Mouse (Mus musculus) forebrain, embryonic 15.5 days (tissue): ENCODE measurements at regions not wholly inside any gene's neighbourhood (a gene's known extent, or its start where the extent isn't known, plus 50 kb on each side); places are given as distances from the start of the nearest gene placed in this dataset.

Experiments
- ATAC-seq: fragments of 200-750 bp; cut with Nextera tagmentation; replicated peaks from 2 replicates; pipeline ENCODE4 v1.8.0; 2017; ENCODE audit warnings: mild to moderate bottlenecking, moderate TSS enrichment, moderate library complexity
- H3K27ac ChIP-seq: fragments of 300-500 bp; sonication (generic); replicated peaks from 2 replicates; pipeline ENCODE4 v1.5.1; 2015; ENCODE audit warnings: mild to moderate bottlenecking, inconsistent platforms
- H3K27me3 ChIP-seq: fragments of 300-500 bp; sonication (generic); 2 replicates; pipeline ENCODE4 v1.6.1; 2015; ENCODE audit warnings: inconsistent platforms
- H3K36me3 ChIP-seq: fragments of 300-500 bp; sonication (generic); 2 replicates; pipeline ENCODE4 v1.6.1; 2015; ENCODE audit warnings: mild to moderate bottlenecking, inconsistent platforms
- H3K4me1 ChIP-seq: fragments of 300-500 bp; sonication (generic); 2 replicates; pipeline ENCODE4 v1.6.1; 2015; ENCODE audit warnings: inconsistent platforms
- H3K4me2 ChIP-seq: fragments of 300-500 bp; sonication (generic); replicated peaks from 2 replicates; pipeline ENCODE4 v1.6.1; 2015; ENCODE audit warnings: mild to moderate bottlenecking, inconsistent platforms
- H3K4me3 ChIP-seq: fragments of 300-500 bp; sonication (generic); 2 replicates; pipeline ENCODE4 v1.5.1; 2015; ENCODE audit warnings: mild to moderate bottlenecking, inconsistent platforms
- H3K9ac ChIP-seq: fragments of 300-500 bp; sonication (generic); replicated peaks from 2 replicates; pipeline ENCODE4 v1.6.1; 2015; ENCODE audit warnings: mild to moderate bottlenecking, inconsistent platforms
- H3K9me3 ChIP-seq: fragments of 300-500 bp; sonication (generic); 2 replicates; pipeline ENCODE4 v1.6.1; 2016; ENCODE audit warnings: inconsistent platforms
- WGBS: fragments of 180-500 bp; shearing (Covaris S2); methylation state at CpG from one replicate; pipeline ENCODE4 v1.1.7; 2015; ENCODE audit warnings: mixed read lengths; 5-methylcytosine and 5-hydroxymethylcytosine counted together

DNA sequence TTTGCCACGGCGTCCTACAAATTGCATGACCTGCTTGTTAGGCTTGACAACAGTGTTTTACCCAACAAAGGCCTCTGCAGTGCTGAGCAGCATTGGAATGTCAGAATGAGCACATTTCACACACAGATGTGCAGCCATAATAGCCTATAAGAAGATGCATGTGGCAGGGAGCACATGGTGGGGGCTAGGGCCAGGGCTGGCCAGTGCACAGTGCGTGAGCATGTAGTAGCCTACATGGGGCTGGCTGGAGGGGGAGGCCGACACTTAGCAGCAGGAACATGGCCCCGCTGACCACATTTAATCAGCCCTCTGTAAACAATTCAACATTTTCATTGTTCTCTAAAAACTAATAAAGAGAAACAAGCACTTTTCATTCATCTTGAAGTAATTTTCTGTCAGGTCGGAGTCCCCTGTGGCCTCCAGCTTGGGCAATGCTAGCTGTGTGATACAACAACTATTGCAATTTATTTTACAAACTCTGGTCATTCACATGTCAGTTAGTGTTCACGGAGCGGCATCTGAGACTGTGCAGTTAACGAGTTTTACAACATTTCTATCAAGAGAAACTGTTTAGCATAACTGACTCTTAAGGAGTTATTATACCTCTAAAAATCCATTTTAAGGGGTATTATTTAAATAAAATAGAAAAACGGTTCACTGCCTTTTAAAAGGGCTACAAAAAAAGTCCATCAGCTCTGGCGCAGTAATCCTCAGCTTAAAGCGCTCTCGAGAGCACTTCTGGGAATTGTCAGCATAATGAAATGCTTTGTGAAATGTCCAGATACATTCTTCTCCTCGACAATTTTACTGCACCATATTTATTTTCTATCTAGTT, 246.6 kb upstream of the Nr2f1 start:
- Histone ChIP-seq H3K4me1 (peaks cover 26% of the 10 kb centered on the region), H3K4me2 (peak overlapping the region; percentile 39), H3K9me3 (no peaks in the 10 kb centered on the region), H3K36me3 (no peaks in the 10 kb centered on the region), H3K4me3 (peak overlapping the region; percentile 14), H3K27ac (peak overlapping the region; percentile 62), H3K27me3 (no peaks in the 10 kb centered on the region), H3K9ac (no peak overlapping the region)
- peak; percentile 84 for ATAC-seq
- 6% methylated on average over 14 of the region's 14 CpGs for WGBS

- 31% methylated on average over 8 of the region's 8 CpGs for WGBS
- no peak overlapping the region for H3K9ac ChIP-seq
- peak overlapping the region; percentile 62 for H3K27ac ChIP-seq
- peak; percentile 51 for ATAC-seq
- H3K9me3 ChIP-seq: no peaks in the 10 kb centered on the region
- H3K27me3 ChIP-seq: no peaks in the 10 kb centered on the region
- peaks cover 26% of the 10 kb centered on the region for H3K4me1 ChIP-seq
- H3K36me3 ChIP-seq: no peaks in the 10 kb centered on the region
- no peak overlapping the region for H3K4me3 ChIP-seq
- no peak overlapping the region for H3K4me2 ChIP-seq
Measured at GRCm38 (mm10) chr13:78444691-78445349, 245.3 kb upstream of the Nr2f1 start.

GRCm38 (mm10) chr13:78428469-78428868, 228.9 kb upstream of the Nr2f1 start:
- no peak overlapping the region for H3K4me2 ChIP-seq
- 25% methylated on average over 4 of the region's 4 CpGs for WGBS
- ATAC-seq: no peak
- no peaks in the 10 kb centered on the region for H3K36me3 ChIP-seq
- H3K4me3 ChIP-seq: no peak overlapping the region
- no peaks in the 10 kb centered on the region for H3K27me3 ChIP-seq
- H3K9me3 ChIP-seq: no peaks in the 10 kb centered on the region
- H3K9ac ChIP-seq: no peak overlapping the region
- H3K4me1 ChIP-seq: peaks cover 23% of the 10 kb centered on the region
- H3K27ac ChIP-seq: peak overlapping the region; percentile 86

- Histone ChIP-seq H3K9ac (0 out of 2 replicates have a peak overlapping the region, but pooled peaks have one; percentile 20), H3K4me2 (peak overlapping the region; percentile 50), H3K9me3 (no peaks in the 10 kb centered on the region), H3K27me3 (no peaks in the 10 kb centered on the region), H3K4me1 (peaks cover 23% of the 10 kb centered on the region), H3K36me3 (no peaks in the 10 kb centered on the region), H3K27ac (peak overlapping the region; percentile 86), H3K4me3 (peak overlapping the region; percentile 32)
- peak; percentile 20; the same call in 1 of the 2 replicates for ATAC-seq
- 3% methylated on average over 9 of the region's 9 CpGs for WGBS
Measured at GRCm38 (mm10) chr13:78428084-78428445, 228.5 kb upstream of the Nr2f1 start.

DNA sequence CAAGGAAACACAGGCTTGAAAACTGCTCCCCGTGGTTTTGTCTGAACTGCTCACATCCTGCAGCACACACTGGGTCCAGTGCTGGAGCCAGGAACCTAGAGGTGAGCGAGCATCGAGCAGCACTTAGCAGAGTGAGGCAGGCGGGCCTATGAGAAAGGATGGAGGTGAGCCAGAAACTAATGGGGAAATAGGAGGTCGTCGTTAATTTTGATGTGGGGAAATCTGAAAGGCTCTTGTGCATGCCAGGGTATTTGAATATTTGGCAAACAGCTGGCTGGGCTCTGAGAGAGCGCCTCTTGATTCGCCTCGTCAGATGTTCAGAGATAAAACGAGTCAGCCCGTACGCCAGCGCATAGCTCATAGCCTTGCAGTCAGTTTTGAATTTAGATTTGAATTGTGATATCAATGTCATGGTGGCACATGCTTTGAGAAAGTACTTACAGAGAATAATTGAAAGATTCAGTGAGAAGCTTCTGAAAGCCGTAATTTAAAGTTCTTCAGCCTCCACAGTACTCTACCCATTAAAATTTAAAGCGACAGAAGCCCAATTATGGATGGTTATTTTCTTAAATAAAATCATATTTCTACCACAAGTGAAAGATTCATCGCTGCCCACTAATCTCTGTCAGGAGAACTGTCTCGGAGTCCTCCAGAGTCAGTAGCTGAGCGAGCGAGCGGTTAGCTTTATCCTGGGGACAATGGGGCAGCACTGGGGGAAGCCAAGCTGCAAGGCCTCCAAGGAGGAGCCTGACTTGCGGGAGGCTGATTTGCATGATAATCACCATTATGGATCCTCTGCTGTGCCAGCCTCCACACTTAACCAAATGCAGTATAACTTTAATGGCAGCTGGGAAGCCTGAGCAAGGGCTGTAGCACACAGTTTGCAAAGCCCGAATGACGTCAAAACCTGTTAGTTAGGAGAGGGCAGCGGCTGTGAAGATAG, 227.9 kb upstream of the Nr2f1 start:
- Histone ChIP-seq H3K36me3 (no peaks in the 10 kb centered on the region), H3K4me3 (peak overlapping the region; percentile 32), H3K27me3 (no peaks in the 10 kb centered on the region), H3K27ac (peak overlapping the region; percentile 86), H3K9ac (0 out of 2 replicates have a peak overlapping the region, but pooled peaks have one; percentile 20), H3K9me3 (no peaks in the 10 kb centered on the region), H3K4me2 (peak overlapping the region; percentile 50), H3K4me1 (peaks cover 23% of the 10 kb centered on the region)
- peak; percentile 94 for ATAC-seq
- WGBS: 1% methylated on average over 24 of the region's 24 CpGs

DNA sequence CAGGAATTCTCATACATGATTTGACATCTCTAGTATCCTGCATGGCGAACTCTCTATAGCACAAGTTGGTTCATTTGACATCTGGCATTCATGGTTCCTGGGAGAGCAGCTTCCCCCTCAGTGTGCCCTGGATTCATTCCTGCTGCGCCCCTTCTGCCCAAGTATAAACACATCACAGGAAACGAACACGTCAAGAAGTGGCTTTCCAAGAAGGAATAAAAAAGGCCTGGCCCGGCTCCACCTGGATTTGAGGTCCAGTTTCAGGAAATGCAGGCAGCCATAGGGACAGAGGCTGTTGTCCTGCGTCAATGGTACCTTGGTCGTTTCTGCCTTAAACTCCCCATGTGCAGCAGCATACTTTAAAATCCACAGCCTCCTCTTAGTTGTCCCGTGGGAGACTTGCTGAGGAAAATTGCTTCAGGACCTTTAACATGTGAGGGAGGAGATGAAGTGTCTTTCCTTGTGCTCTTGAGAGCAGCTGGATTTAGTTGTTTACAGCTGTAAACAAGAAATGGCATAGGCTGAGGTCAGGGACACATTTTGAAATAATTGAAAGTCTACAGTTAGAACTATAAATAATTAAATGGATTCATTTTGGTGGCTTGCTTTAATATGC, 226.9 kb upstream of the Nr2f1 start:
- Histone ChIP-seq H3K27me3 (no peaks in the 10 kb centered on the region), H3K4me3 (no peak overlapping the region), H3K36me3 (no peaks in the 10 kb centered on the region), H3K4me2 (peak overlapping the region; percentile 50; the same call in 1 of the 2 replicates), H3K4me1 (peaks cover 23% of the 10 kb centered on the region), H3K9ac (0 out of 2 replicates have a peak overlapping the region, but pooled peaks have one; percentile 20), H3K9me3 (no peaks in the 10 kb centered on the region), H3K27ac (peak overlapping the region; percentile 86)
- no peak for ATAC-seq
- 24% methylated on average over 8 of the region's 8 CpGs for WGBS

GRCm38 (mm10) chr13:78405071-78405470, 205.5 kb upstream of the Nr2f1 start:
- H3K9me3 ChIP-seq: no peaks in the 10 kb centered on the region
- no peak overlapping the region for H3K4me3 ChIP-seq
- WGBS: 74% methylated on average over 3 of the region's 3 CpGs
- no peak overlapping the region for H3K27ac ChIP-seq
- H3K4me2 ChIP-seq: no peak overlapping the region
- no peaks in the 10 kb centered on the region for H3K27me3 ChIP-seq
- no peak overlapping the region for H3K9ac ChIP-seq
- H3K36me3 ChIP-seq: no peaks in the 10 kb centered on the region
- H3K4me1 ChIP-seq: 0 out of 2 replicates have a peak, but pooled peaks cover 11% of the 10 kb centered on the region
- no peak for ATAC-seq

GRCm38 (mm10) chr13:78383761-78384160, 184.2 kb upstream of the Nr2f1 start:
- no peaks in the 10 kb centered on the region for H3K27me3 ChIP-seq
- no peak overlapping the region for H3K4me3 ChIP-seq
- WGBS: 68% methylated on average over 2 of the region's 2 CpGs
- no peak overlapping the region for H3K27ac ChIP-seq
- no peak overlapping the region for H3K9ac ChIP-seq
- ATAC-seq: no peak
- H3K4me2 ChIP-seq: no peak overlapping the region
- H3K4me1 ChIP-seq: no peaks in the 10 kb centered on the region
- no peaks in the 10 kb centered on the region for H3K36me3 ChIP-seq
- H3K9me3 ChIP-seq: no peaks in the 10 kb centered on the region

DNA sequence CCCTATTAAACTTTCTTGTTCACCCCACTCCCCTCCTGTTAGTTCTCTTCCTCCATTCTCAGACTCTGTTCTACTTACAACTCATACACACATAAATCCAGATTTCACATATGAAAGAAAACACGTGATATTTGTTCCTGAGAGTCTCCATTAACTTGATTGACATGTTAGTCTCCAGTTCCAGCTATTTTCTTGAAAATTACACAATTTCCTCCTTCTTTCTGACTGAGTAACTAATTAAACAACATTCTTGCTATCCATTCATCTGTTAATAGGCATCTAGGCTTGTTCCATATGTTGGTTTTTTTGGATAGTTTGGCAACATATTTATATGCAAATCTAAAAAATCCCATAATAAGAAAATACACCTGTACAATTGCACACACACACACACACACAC, 161.7 kb upstream of the Nr2f1 start:
- Histone ChIP-seq H3K4me1 (no peaks in the 10 kb centered on the region), H3K4me2 (no peak overlapping the region), H3K36me3 (no peaks in the 10 kb centered on the region), H3K9ac (no peak overlapping the region), H3K4me3 (no peak overlapping the region), H3K9me3 (no peaks in the 10 kb centered on the region), H3K27me3 (no peaks in the 10 kb centered on the region), H3K27ac (no peak overlapping the region)
- ATAC-seq: no peak; the same call in 1 of the 2 replicates
- WGBS: 24% methylated on average over 1 of the region's 1 CpGs

- H3K36me3 ChIP-seq: no peaks in the 10 kb centered on the region
- no peak overlapping the region for H3K27ac ChIP-seq
- no peak for ATAC-seq
- no peaks in the 10 kb centered on the region for H3K4me1 ChIP-seq
- no peaks in the 10 kb centered on the region for H3K9me3 ChIP-seq
- no peak overlapping the region for H3K9ac ChIP-seq
- H3K27me3 ChIP-seq: no peaks in the 10 kb centered on the region
- H3K4me3 ChIP-seq: no peak overlapping the region
- 73% methylated on average over 3 of the region's 3 CpGs for WGBS
- H3K4me2 ChIP-seq: no peak overlapping the region
Measured at GRCm38 (mm10) chr13:78348830-78349229, 149.3 kb upstream of the Nr2f1 start.

GRCm38 (mm10) chr13:78324443-78325206, 125.1 kb upstream of the Nr2f1 start:
- H3K36me3 ChIP-seq: no peaks in the 10 kb centered on the region
- H3K4me3 ChIP-seq: no peak overlapping the region
- 36% methylated on average over 4 of the region's 4 CpGs for WGBS
- H3K9ac ChIP-seq: no peak overlapping the region
- peaks cover 7% of the 10 kb centered on the region for H3K4me1 ChIP-seq
- no peak overlapping the region for H3K4me2 ChIP-seq
- peak; percentile 75 for ATAC-seq
- 0 out of 2 replicates have a peak overlapping the region, but pooled peaks have one; percentile 19 for H3K27ac ChIP-seq
- no peaks in the 10 kb centered on the region for H3K27me3 ChIP-seq
- H3K9me3 ChIP-seq: no peaks in the 10 kb centered on the region
